Mouse (Mus musculus): ENCODE data around the gene Ap3b1. TPM values are rescaled to one million over a fixed set of nuclear protein-coding genes. Genes with fewer than 3 reads are reported as not detected.

Gene Ap3b1
- total and polyA plus RNA-seq, 2 experiments: 21.1 to 28.3 TPM

DNA sequence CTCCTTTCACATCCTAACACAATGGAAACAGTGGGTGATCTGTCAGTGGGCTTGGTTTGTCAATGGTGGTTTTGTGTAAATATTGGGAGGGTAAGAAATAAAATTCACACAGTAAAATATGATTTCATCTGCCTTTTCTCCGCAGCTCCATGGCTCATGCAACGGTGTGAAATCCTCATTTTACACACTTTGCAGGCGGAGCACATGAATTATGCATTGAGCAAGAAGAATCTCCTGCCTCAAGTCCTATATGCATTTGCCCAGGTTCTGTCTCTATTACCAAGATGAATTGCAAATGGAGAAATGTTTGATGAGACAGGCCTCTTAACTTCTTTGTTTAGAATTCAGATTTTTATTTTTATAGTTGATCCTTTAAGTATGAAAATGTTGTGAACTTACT is 131.9 kb downstream of the Ap3b1 start:
- H3K27ac ChIP-seq (replicated peaks; ENCODE audit: insufficient read depth, low read depth, low read length): no peak overlapping the region
- over 99% methylated on average over 3 of the region's 3 CpGs for WGBS
- no peak for DNase-seq (ENCODE audit: extremely low read depth, low read depth, low spot score)

DNA sequence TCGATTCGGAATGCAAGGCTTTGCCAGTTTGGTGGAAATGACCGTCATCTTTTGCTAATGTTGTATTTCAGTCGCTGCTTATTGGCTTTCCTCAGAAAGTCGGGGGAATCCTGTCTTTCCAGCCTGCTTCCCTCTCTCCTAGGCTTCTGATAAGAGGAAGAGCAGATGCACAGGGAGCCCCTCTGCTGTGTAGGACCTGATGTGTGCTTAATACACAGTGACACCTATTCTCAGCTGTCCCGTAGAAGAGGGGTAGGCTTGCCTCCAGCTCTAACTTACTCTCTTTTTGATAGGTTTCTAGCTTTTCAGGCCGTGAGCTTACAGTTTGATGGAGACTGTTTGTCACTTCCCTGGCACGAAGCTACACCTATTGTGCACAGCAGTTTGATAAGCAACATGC is 132.4 kb downstream of the Ap3b1 start:
- DNase-seq (ENCODE audit: extremely low read depth, low read depth, low spot score): no peak
- no peaks in the 10 kb centered on the region for H3K79me2 ChIP-seq (ENCODE audit: control insufficient read depth, insufficient read depth, low read length)
- no peak overlapping the region for H3K4me3 ChIP-seq (ENCODE audit: insufficient read depth, low read depth, low read length)
- peaks cover 42% of the 10 kb centered on the region for H3K36me3 ChIP-seq (ENCODE audit: control insufficient read depth, insufficient read depth, low read length)
- no peak overlapping the region for H3K9ac ChIP-seq (ENCODE audit: low read depth, low read length)
- H3K27ac ChIP-seq (replicated peaks; ENCODE audit: insufficient read depth, low read depth, low read length): no peak overlapping the region
- 93% methylated on average over 8 of the region's 8 CpGs for WGBS
- TF ChIP-seq POLR2A (IDR thresholded peaks at IDR 0.05; ENCODE audit: extremely low read depth, insufficient read depth, low read length) (no peak), CTCF (IDR thresholded peaks at IDR 0.05; ENCODE audit: low read depth, low read length) (no peak)
- H3K4me1 ChIP-seq (ENCODE audit: control insufficient read depth, insufficient read depth, low read length): no peaks in the 10 kb centered on the region
- no peaks in the 10 kb centered on the region for H3K27me3 ChIP-seq (ENCODE audit: control insufficient read depth, insufficient read depth, low read length)

More for the DNA sequence above, 131.9 kb downstream of the Ap3b1 start:
- Histone ChIP-seq H3K4me3 (ENCODE audit: insufficient read depth, low read depth, low read length) (no peak overlapping the region), H3K36me3 (ENCODE audit: control insufficient read depth, insufficient read depth, low read length) (peaks cover 42% of the 10 kb centered on the region), H3K9ac (ENCODE audit: low read depth, low read length) (no peak overlapping the region), H3K4me1 (ENCODE audit: control insufficient read depth, insufficient read depth, low read length) (no peaks in the 10 kb centered on the region), H3K79me2 (ENCODE audit: control insufficient read depth, insufficient read depth, low read length) (no peaks in the 10 kb centered on the region), H3K27me3 (ENCODE audit: control insufficient read depth, insufficient read depth, low read length) (no peaks in the 10 kb centered on the region)
- TF ChIP-seq CTCF (IDR thresholded peaks at IDR 0.05; ENCODE audit: low read depth, low read length): no peak
- no peak for TF ChIP-seq POLR2A (IDR thresholded peaks at IDR 0.05; ENCODE audit: extremely low read depth, insufficient read depth, low read length)

DNA sequence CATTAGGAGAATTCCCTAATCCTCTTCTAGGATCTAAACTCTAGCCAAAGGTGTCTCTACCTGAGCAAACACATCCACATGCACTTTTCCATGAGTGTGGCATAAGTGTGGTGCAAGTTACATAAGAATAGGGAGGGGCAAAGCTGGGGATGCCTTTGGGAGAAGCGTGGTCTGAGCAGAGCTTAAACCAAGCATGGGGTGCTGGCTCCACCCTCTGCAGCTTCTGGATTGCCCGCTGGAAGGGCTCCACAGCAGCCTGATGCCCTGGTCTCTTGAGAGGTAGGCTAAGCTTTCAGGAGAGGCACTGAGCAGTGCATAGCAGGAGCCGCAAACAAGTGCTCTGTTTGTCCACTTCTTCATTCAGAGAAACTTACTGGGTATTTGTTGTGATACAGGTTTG is 138.8 kb downstream of the Ap3b1 start:
- Histone ChIP-seq H3K27ac (replicated peaks; ENCODE audit: insufficient read depth, low read depth, low read length) (no peak overlapping the region), H3K4me3 (ENCODE audit: insufficient read depth, low read depth, low read length) (no peak overlapping the region), H3K79me2 (ENCODE audit: control insufficient read depth, insufficient read depth, low read length) (no peaks in the 10 kb centered on the region; the same call in 1 of the 2 replicates), H3K27me3 (ENCODE audit: control insufficient read depth, insufficient read depth, low read length) (no peaks in the 10 kb centered on the region), H3K36me3 (ENCODE audit: control insufficient read depth, insufficient read depth, low read length) (peaks cover 34% of the 10 kb centered on the region), H3K9ac (ENCODE audit: low read depth, low read length) (no peak overlapping the region), H3K4me1 (ENCODE audit: control insufficient read depth, insufficient read depth, low read length) (no peaks in the 10 kb centered on the region)
- no peak for DNase-seq (ENCODE audit: extremely low read depth, low read depth, low spot score)
- TF ChIP-seq CTCF (IDR thresholded peaks at IDR 0.05; ENCODE audit: low read depth, low read length) (no peak), POLR2A (IDR thresholded peaks at IDR 0.05; ENCODE audit: extremely low read depth, insufficient read depth, low read length) (no peak)
- 89% methylated on average over 3 of the region's 3 CpGs for WGBS

DNA sequence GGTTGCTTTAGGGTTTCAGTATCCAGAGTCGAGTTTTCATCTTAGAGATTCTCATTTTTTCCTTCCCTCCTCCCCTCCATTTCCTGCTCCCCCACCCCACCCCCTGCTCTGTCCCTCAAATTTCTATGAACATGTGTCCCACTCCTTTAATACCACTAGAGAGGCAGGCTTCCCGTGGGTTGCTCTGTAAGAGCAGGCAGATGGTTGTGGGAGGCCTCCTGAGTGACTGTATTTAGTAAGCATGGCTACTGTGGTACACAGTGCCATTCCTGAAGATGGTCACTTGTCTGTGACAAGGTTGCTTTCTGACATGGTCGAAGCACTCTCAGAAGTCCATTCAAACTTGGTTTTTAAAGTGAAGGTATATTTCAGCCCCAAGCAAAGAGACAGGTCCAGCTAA is 147.7 kb downstream of the Ap3b1 start:
- no peak overlapping the region for H3K4me3 ChIP-seq (ENCODE audit: insufficient read depth, low read depth, low read length)
- H3K9ac ChIP-seq (ENCODE audit: low read depth, low read length): no peak overlapping the region
- DNase-seq (ENCODE audit: extremely low read depth, low read depth, low spot score): no peak
- TF ChIP-seq POLR2A (IDR thresholded peaks at IDR 0.05; ENCODE audit: extremely low read depth, insufficient read depth, low read length) (no peak), CTCF (IDR thresholded peaks at IDR 0.05; ENCODE audit: low read depth, low read length) (no peak)
- H3K27ac ChIP-seq (replicated peaks; ENCODE audit: insufficient read depth, low read depth, low read length): no peak overlapping the region
- H3K79me2 ChIP-seq (ENCODE audit: control insufficient read depth, insufficient read depth, low read length): no peaks in the 10 kb centered on the region
- peaks cover 40% of the 10 kb centered on the region for H3K36me3 ChIP-seq (ENCODE audit: control insufficient read depth, insufficient read depth, low read length)
- 89% methylated on average over 3 of the region's 3 CpGs for WGBS
- no peaks in the 10 kb centered on the region for H3K4me1 ChIP-seq (ENCODE audit: control insufficient read depth, insufficient read depth, low read length)
- H3K27me3 ChIP-seq (ENCODE audit: control insufficient read depth, insufficient read depth, low read length): no peaks in the 10 kb centered on the region

DNA sequence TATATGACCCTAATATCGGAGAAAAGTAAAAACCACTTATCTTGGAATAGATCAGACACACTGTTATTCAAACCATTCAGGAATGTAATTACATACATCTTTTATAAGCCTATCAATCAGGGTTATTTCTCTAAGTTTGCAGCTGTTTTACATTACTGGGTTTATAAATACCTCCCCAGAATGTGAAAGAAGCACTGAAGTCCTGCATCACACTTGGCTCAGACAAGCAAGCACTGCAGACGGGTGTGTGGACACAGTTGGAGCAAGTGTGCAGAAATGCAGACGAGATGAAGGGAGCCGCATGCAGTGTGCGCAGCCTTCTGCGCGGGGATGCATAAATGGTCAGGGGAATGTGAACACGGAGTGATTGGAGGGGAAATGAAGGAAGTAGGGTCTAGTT is 149.6 kb downstream of the Ap3b1 start:
- WGBS: 98% methylated on average over 8 of the region's 8 CpGs
- TF ChIP-seq CTCF (IDR thresholded peaks at IDR 0.05; ENCODE audit: low read depth, low read length) (no peak), POLR2A (IDR thresholded peaks at IDR 0.05; ENCODE audit: extremely low read depth, insufficient read depth, low read length) (no peak)
- peaks cover 32% of the 10 kb centered on the region for H3K36me3 ChIP-seq (ENCODE audit: control insufficient read depth, insufficient read depth, low read length)
- no peak overlapping the region for H3K4me3 ChIP-seq (ENCODE audit: insufficient read depth, low read depth, low read length)
- H3K79me2 ChIP-seq (ENCODE audit: control insufficient read depth, insufficient read depth, low read length): no peaks in the 10 kb centered on the region
- no peaks in the 10 kb centered on the region for H3K4me1 ChIP-seq (ENCODE audit: control insufficient read depth, insufficient read depth, low read length)
- H3K27me3 ChIP-seq (ENCODE audit: control insufficient read depth, insufficient read depth, low read length): no peaks in the 10 kb centered on the region
- no peak overlapping the region for H3K27ac ChIP-seq (replicated peaks; ENCODE audit: insufficient read depth, low read depth, low read length)
- H3K9ac ChIP-seq (ENCODE audit: low read depth, low read length): no peak overlapping the region
- DNase-seq (ENCODE audit: extremely low read depth, low read depth, low spot score): no peak

DNA sequence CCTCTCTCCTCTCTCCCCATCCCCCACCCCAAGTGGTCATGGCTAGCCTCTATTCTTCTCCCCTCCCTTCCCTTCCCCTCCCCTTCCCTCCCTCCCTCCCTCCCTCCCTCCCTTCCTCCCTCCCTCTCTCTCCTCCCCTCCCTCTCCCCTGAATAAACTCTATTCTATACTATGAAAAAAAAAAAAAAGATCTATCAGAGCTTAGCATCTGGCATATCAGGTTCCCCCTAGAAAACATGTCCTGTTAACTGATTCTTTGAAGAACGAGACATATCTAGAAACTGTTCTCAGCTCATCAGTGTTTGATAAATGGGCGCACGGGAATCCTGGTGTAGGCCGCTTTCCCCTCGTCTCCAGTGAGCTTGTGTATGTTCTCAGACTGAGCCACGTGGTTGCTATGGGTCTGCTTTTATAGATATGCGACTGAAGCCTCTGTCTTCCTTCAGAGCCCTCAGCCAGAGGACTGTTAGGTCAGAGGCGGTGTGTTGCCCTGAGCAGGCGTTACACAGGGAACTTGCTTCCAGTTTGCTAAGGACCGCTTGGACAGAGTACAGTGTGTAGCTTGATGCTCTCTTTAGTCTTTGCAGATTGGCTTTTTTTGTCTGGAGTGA is 154.5 kb downstream of the Ap3b1 start:
- no peak for DNase-seq (ENCODE audit: extremely low read depth, low read depth, low spot score)
- TF ChIP-seq POLR2A (IDR thresholded peaks at IDR 0.05; ENCODE audit: extremely low read depth, insufficient read depth, low read length): no peak
- no peak for TF ChIP-seq CTCF (IDR thresholded peaks at IDR 0.05; ENCODE audit: low read depth, low read length)
- H3K79me2 ChIP-seq (ENCODE audit: control insufficient read depth, insufficient read depth, low read length): no peaks in the 10 kb centered on the region
- peaks cover 5% of the 10 kb centered on the region for H3K4me1 ChIP-seq (ENCODE audit: control insufficient read depth, insufficient read depth, low read length)
- peaks cover 11% of the 10 kb centered on the region for H3K36me3 ChIP-seq (ENCODE audit: control insufficient read depth, insufficient read depth, low read length)
- WGBS: 86% methylated on average over 10 of the region's 10 CpGs
- no peak overlapping the region for H3K4me3 ChIP-seq (ENCODE audit: insufficient read depth, low read depth, low read length)
- H3K27me3 ChIP-seq (ENCODE audit: control insufficient read depth, insufficient read depth, low read length): no peaks in the 10 kb centered on the region
- no peak overlapping the region for H3K9ac ChIP-seq (ENCODE audit: low read depth, low read length)
- H3K27ac ChIP-seq (replicated peaks; ENCODE audit: insufficient read depth, low read depth, low read length): no peak overlapping the region

Measured in liver, adult 2 months (tissue).